Mouse (Mus musculus) heart, embryonic 11.5 days (tissue): ENCODE results near the gene Rrn3. TPM values are rescaled to one million over a fixed set of nuclear protein-coding genes. Genes with fewer than 3 reads are reported as not detected.

Source experiments
- ATAC-seq: fragments of 200-750 bp; cut with Nextera tagmentation; replicated peaks from 2 replicates; pipeline ENCODE4 v1.8.0; 2017; ENCODE audit warnings: moderate library complexity; ENCODE audit not compliant: insufficient number of reproducible peaks, low FRiP score, low TSS enrichment
- H3K27ac ChIP-seq: fragments of 300-500 bp; sonication (generic); 2 replicates; pipeline ENCODE4 v1.5.1; 2014; ENCODE audit warnings: mild to moderate bottlenecking, low read depth, low read length
- H3K27me3 ChIP-seq: fragments of 300-500 bp; sonication (generic); 2 replicates; pipeline ENCODE4 v1.6.1; 2014; ENCODE audit warnings: mild to moderate bottlenecking, low read length, mixed read lengths; ENCODE audit not compliant: control insufficient read depth, insufficient read depth
- H3K36me3 ChIP-seq: fragments of 300-500 bp; sonication (generic); 2 replicates; pipeline ENCODE4 v1.6.1; 2014; ENCODE audit warnings: mild to moderate bottlenecking, low read length, moderate library complexity, mixed read lengths; ENCODE audit not compliant: control insufficient read depth, insufficient read depth
- H3K4me1 ChIP-seq: fragments of 300-500 bp; sonication (generic); 2 replicates; pipeline ENCODE4 v1.6.1; 2014; ENCODE audit warnings: low read length; ENCODE audit not compliant: control insufficient read depth, insufficient read depth
- H3K4me2 ChIP-seq: fragments of 300-500 bp; sonication (generic); 2 replicates; pipeline ENCODE4 v1.6.1; 2014; ENCODE audit warnings: mild to moderate bottlenecking, moderate library complexity
- H3K4me3 ChIP-seq: fragments of 300-500 bp; sonication (generic); 2 replicates; pipeline ENCODE4 v1.5.1; 2014; ENCODE audit warnings: low read depth, low read length
- H3K9ac ChIP-seq: fragments of 300-500 bp; sonication (generic); 2 replicates; pipeline ENCODE4 v1.6.1; 2014; ENCODE audit warnings: mild to moderate bottlenecking, low read depth, low read length, moderate library complexity
- H3K9me3 ChIP-seq: fragments of 300-500 bp; sonication (generic); replicated peaks from 2 replicates; pipeline ENCODE4 v1.6.1; 2016; ENCODE audit warnings: low read length; ENCODE audit not compliant: control insufficient read depth
- WGBS: fragments of 180-500 bp; shearing (Covaris S2); extraction: QIAGEN DNeasy Blood & Tissue Kit; methylation state at CpG from one replicate; pipeline ENCODE4 v1.1.7; 2014; ENCODE audit not compliant: insufficient replicate concordance; 5-methylcytosine and 5-hydroxymethylcytosine counted together
- microRNA-seq: library from miRNA; unstranded; fragments of <30 nt; microRNA quantifications from one replicate; pipeline ENCODE4, GENCODE M21; 2016; ENCODE audit warnings: borderline number of aligned reads
- polyA plus RNA-seq: library from polyadenylated mRNA; unstranded; fragments of >200 nt; fragmentation: Nextera tagmentation; extraction: Ambion mirVana; gene quantifications from 2 replicates; pipeline ENCODE4 v1.2.1, GENCODE M21; 2014

Rrn3 gene
- polyA plus RNA-seq, 1 experiment from 2014 or later, result 54.9 TPM

DNA sequence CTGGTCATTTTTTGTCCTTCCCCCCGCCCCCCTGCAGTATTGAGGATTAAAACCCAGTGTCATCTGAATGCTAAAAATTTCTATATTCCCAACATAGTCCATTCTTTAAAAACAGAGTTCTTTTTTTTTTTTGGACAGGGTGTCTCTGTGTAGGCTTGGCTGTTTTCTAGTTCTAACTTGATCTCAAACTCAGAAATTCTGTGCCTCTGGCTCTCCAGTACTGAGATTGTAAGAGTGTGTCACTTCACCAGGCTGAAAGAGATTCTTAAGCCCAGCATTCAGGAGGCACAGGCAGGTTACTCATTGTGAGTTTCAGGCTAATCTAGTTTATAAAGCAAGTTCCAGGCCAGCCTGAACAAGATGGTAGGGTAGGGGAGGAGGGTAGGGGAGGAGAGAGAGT, 66.2 kb downstream of the Rrn3 start:
- no peaks in the 10 kb centered on the region for H3K27me3 ChIP-seq
- peaks cover 20% of the 10 kb centered on the region for H3K36me3 ChIP-seq
- WGBS, result 76% methylated on average over 1 of the region's 1 CpGs

DNA sequence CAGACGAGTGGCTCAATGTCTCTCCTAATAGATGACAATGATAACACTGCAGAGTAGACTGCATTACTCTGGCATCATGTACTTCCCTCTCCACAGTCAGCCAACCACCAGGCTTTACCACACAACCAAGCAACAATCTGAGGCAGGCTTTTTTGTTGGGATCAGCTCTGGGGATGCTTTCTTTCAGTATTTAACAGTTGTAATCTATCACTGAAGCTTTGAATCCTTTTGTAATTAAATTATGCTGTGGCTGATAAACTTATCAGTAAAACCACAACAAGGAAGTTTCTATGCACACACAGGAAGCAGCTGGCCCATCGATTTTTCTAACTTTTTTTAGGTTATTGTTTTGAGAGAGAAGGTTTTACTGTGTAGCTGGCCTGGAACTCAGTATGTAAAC, 67.8 kb downstream of the Rrn3 start:
- Histone ChIP-seq H3K4me1 (no peaks in the 10 kb centered on the region), H3K27me3 (no peaks in the 10 kb centered on the region), H3K4me2 (no peak overlapping the region), H3K4me3 (no peak overlapping the region), H3K9me3 (no peaks in the 10 kb centered on the region), H3K9ac (no peak overlapping the region), H3K36me3 (peaks cover 17% of the 10 kb centered on the region), H3K27ac (no peak overlapping the region)
- ATAC-seq, result no peak
- 64% methylated on average over 2 of the region's 2 CpGs for WGBS

More for the DNA sequence above, 66.2 kb downstream of the Rrn3 start:
- H3K9ac ChIP-seq, result no peak overlapping the region
- H3K9me3 ChIP-seq, result no peaks in the 10 kb centered on the region
- no peak overlapping the region for H3K4me2 ChIP-seq
- no peak overlapping the region for H3K4me3 ChIP-seq
- H3K4me1 ChIP-seq, result no peaks in the 10 kb centered on the region
- no peak overlapping the region for H3K27ac ChIP-seq
- ATAC-seq, result no peak

- Histone ChIP-seq H3K9me3 (no peaks in the 10 kb centered on the region), H3K4me2 (no peak overlapping the region), H3K27ac (no peak overlapping the region), H3K27me3 (no peaks in the 10 kb centered on the region), H3K4me1 (no peaks in the 10 kb centered on the region), H3K4me3 (no peak overlapping the region), H3K36me3 (peaks cover 5% of the 10 kb centered on the region; the same call in 1 of the 2 replicates), H3K9ac (no peak overlapping the region)
- no peak for ATAC-seq
- WGBS, result 90% methylated on average over 4 of the region's 4 CpGs
Measured at GRCm38 (mm10) chr16:13851446-13851845, 70.9 kb downstream of the Rrn3 start.

- WGBS, result 91% methylated on average over 4 of the region's 4 CpGs
- H3K36me3 ChIP-seq, result peaks cover 5% of the 10 kb centered on the region; the same call in 1 of the 2 replicates
Measured at GRCm38 (mm10) chr16:13853886-13854285, 73.4 kb downstream of the Rrn3 start.

More at GRCm38 (mm10) chr16:13853886-13854285, 73.4 kb downstream of the Rrn3 start:
- no peak for ATAC-seq
- H3K9ac ChIP-seq, result no peak overlapping the region
- no peaks in the 10 kb centered on the region for H3K4me1 ChIP-seq
- no peaks in the 10 kb centered on the region for H3K27me3 ChIP-seq
- no peaks in the 10 kb centered on the region for H3K9me3 ChIP-seq
- no peak overlapping the region for H3K27ac ChIP-seq
- H3K4me3 ChIP-seq, result no peak overlapping the region
- H3K4me2 ChIP-seq, result no peak overlapping the region

Small RNAs within 50 kb of the gene (microRNA-seq; reads per million reads assigned to microRNA genes)
- not detected for gene Gm27734

Other genes starting within 250 kb of the Rrn3 start
- gene Parn, start 112.5 kb upstream of the Rrn3 start, polyA plus RNA-seq, result 24.4 and 28.9 TPM in 2 replicates
- 35.9 and 37.2 TPM in 2 replicates for gene Bfar, start 108.8 kb upstream of the Rrn3 start, polyA plus RNA-seq
- 3.4 and 4.4 TPM in 2 replicates for gene 3110001I22Rik, start 108.8 kb upstream of the Rrn3 start, polyA plus RNA-seq
- gene Pla2g10, start 49.7 kb upstream of the Rrn3 start, polyA plus RNA-seq, result not detected in 2 replicates
- gene Ntan1, start 38.1 kb downstream of the Rrn3 start, polyA plus RNA-seq, result 140 and 149 TPM in 2 replicates
- gene Pdxdc1, start 122.4 kb downstream of the Rrn3 start, polyA plus RNA-seq, result 64.6 and 74.2 TPM in 2 replicates
- 1.6 and 2.1 TPM in 2 replicates for gene Mpv17l, start 122.5 kb downstream of the Rrn3 start, polyA plus RNA-seq
- gene 2900011O08Rik, start 205.9 kb downstream of the Rrn3 start, polyA plus RNA-seq, result 0.92 and 1.3 TPM in 2 replicates
- gene Ifitm7, start 206.2 kb downstream of the Rrn3 start, polyA plus RNA-seq, result not detected in 2 replicates